8 mouse cellular contexts compared by ENCODE assay signal in the genomic region with DNA sequence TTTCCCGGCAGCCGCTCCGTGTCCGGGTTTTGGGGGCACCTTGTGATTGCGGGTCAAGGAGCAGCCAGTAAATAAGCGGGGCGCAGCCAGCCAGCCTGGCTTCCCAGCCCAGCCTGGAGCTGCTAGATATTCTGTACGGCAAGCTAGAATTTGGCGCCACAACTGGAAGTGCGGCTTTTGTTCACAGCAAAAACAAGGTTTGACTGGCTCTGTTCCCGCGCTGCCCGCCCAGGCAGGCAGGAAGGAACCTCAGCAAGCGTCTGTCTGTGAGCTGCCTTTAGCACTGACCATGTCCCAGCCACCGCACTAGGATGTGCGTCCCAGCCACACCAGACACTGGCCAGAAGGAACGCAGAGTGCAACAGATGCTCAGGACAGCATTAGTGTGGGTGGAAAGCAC. TPM values are rescaled to one million over a fixed set of nuclear protein-coding genes. Genes with fewer than 3 reads are reported as not detected.
DNase-seq lines count a peak whose midpoint lies in the region; ATAC-seq and TF ChIP-seq lines count a peak whose summit lies in the region.

No protein-coding gene starts in this region.

- no peak overlapping the region for H3K27ac ChIP-seq in heart, postnatal 0 days (ENCODE audit: low read depth)
- no peak overlapping the region for H3K27ac ChIP-seq in liver, embryonic 16.5 days (ENCODE audit: low read length)
- H3K27ac ChIP-seq in neural tube, embryonic 14.5 days (ENCODE audit: low read depth, low read length), result no peak overlapping the region

- H3K36me3 ChIP-seq in heart, postnatal 0 days (replicated peaks; ENCODE audit: control insufficient read depth, insufficient read depth, low read length), result no peaks in the 10 kb centered on the region
- no peaks in the 10 kb centered on the region for H3K36me3 ChIP-seq in liver, embryonic 16.5 days (ENCODE audit: control insufficient read depth, insufficient read depth)
- no peaks in the 10 kb centered on the region for H3K36me3 ChIP-seq in neural tube, embryonic 14.5 days (ENCODE audit: control insufficient read depth, insufficient read depth, low read length)

- no peaks in the 10 kb centered on the region for H3K27me3 ChIP-seq in heart, postnatal 0 days (ENCODE audit: control insufficient read depth, insufficient read depth, low read length)
- peaks cover 15% of the 10 kb centered on the region for H3K27me3 ChIP-seq in liver, embryonic 16.5 days (ENCODE audit: control insufficient read depth, insufficient read depth, low read depth, low read length)
- H3K27me3 ChIP-seq in neural tube, embryonic 14.5 days (ENCODE audit: control insufficient read depth, insufficient read depth, low read length), result no peaks in the 10 kb centered on the region

- ATAC-seq in heart, postnatal 0 days (ENCODE audit: insufficient read depth, low read depth), result no peak
- ATAC-seq in liver, embryonic 16.5 days (ENCODE audit: low read depth), result no peak
- peak; percentile 49; the same call in 1 of the 2 replicates for ATAC-seq in neural tube, embryonic 14.5 days (ENCODE audit: low read depth)

- H3K4me1 ChIP-seq in heart, postnatal 0 days (ENCODE audit: control insufficient read depth, insufficient read depth), result no peaks in the 10 kb centered on the region; the same call in 1 of the 2 replicates
- no peaks in the 10 kb centered on the region for H3K4me1 ChIP-seq in liver, embryonic 16.5 days (ENCODE audit: control insufficient read depth, low read depth, low read length)
- peaks cover 3% of the 10 kb centered on the region; the same call in 1 of the 2 replicates for H3K4me1 ChIP-seq in neural tube, embryonic 14.5 days (ENCODE audit: control insufficient read depth, insufficient read depth, low read length)

- no peak for TF ChIP-seq EP300 in heart, postnatal 0 days (IDR thresholded peaks at IDR 0.05; ENCODE audit: low read depth)

- TF ChIP-seq CTCF in heart, postnatal 0 days (IDR thresholded peaks at IDR 0.05; ENCODE audit: low read depth), result no peak

- H3K4me2 ChIP-seq in heart, postnatal 0 days (ENCODE audit: low read depth, low read length), result peak overlapping the region; percentile 52
- peak overlapping the region; percentile 12; the same call in 1 of the 2 replicates for H3K4me2 ChIP-seq in liver, embryonic 16.5 days (ENCODE audit: low read depth, low read length)
- peak overlapping the region; percentile 31; the same call in 1 of the 2 replicates for H3K4me2 ChIP-seq in neural tube, embryonic 14.5 days (ENCODE audit: low read depth, low read length)

- H3K4me3 ChIP-seq in heart, postnatal 0 days (ENCODE audit: low read depth, low read length), result peak overlapping the region; percentile 37
- 0 out of 2 replicates have a peak overlapping the region, but pooled peaks have one; percentile 7 for H3K4me3 ChIP-seq in liver, embryonic 16.5 days (ENCODE audit: low read depth, low read length)
- H3K4me3 ChIP-seq in neural tube, embryonic 14.5 days (ENCODE audit: low read depth, low read length), result no peak overlapping the region

- no peaks in the 10 kb centered on the region for H3K9me3 ChIP-seq in heart, postnatal 0 days (replicated peaks; ENCODE audit: control insufficient read depth, low read length)
- no peaks in the 10 kb centered on the region for H3K9me3 ChIP-seq in liver, embryonic 16.5 days (replicated peaks; ENCODE audit: control insufficient read depth, low read length)
- no peaks in the 10 kb centered on the region for H3K9me3 ChIP-seq in neural tube, embryonic 14.5 days (ENCODE audit: control insufficient read depth, low read length)

- peak; percentile 41 for DNase-seq in layer of hippocampus, adult 11-12 months (ENCODE audit: low spot score)
- DNase-seq in layer of hippocampus, adult 9-10 months (ENCODE audit: low spot score), result no peak
- DNase-seq in fat pad, adult 2 months (ENCODE audit: extremely low read depth, low read depth, low spot score), result peak; percentile 8
- DNase-seq in heart, postnatal 0 days (ENCODE audit: low spot score), result peak; percentile 35
- peak; percentile 67 for DNase-seq in kidney, postnatal 14 days
- DNase-seq in B cell, adult 2 months, result no peak

- 10% methylated on average over 17 of the region's 17 CpGs for whole genome bisulfite sequencing in heart, postnatal 0 days
- 24% methylated on average over 17 of the region's 17 CpGs for WGBS in liver, embryonic 16.5 days (ENCODE audit: insufficient replicate concordance)
- 20% methylated on average over 17 of the region's 17 CpGs for WGBS in neural tube, embryonic 14.5 days

- H3K9ac ChIP-seq in heart, postnatal 0 days (replicated peaks; ENCODE audit: low read depth, low read length), result no peak overlapping the region; the same call in 1 of the 2 replicates
- no peak overlapping the region for H3K9ac ChIP-seq in liver, embryonic 16.5 days (ENCODE audit: low read depth, low read length)
- H3K9ac ChIP-seq in neural tube, embryonic 14.5 days (replicated peaks; ENCODE audit: low read depth, low read length), result no peak overlapping the region

RNA-seq across cellular contexts. Expression of gene Zfp704, which starts 20.1 kb away (rescaled TPM):
- 15.8 and 17.2 TPM in 2 replicates for total RNA-seq in heart, postnatal 0 days (2014; rRNA removed; ENCODE audit: low replicate concordance)
- 3.5 and 3.7 TPM in 2 replicates for polyA plus RNA-seq in heart, postnatal 0 days (2015; fragmentation: Nextera tagmentation; extraction: Ambion mirVana)
- 0.88 and 0.97 TPM in 2 replicates for polyA plus RNA-seq in liver, embryonic 16.5 days (2015; fragmentation: Nextera tagmentation; extraction: Ambion mirVana)
- 18.6 and 19.2 TPM in 2 replicates for polyA plus RNA-seq in neural tube, embryonic 14.5 days (2014; fragmentation: Nextera tagmentation; extraction: Ambion mirVana)

Comparison
In these comparisons a context has a peak if more than half of its experiments do, and no peak if none do; other contexts are left out.
1. DNase-seq: peak in layer of hippocampus, adult 11-12 months (single experiment), fat pad, adult 2 months (single experiment), heart, postnatal 0 days (single experiment) and kidney, postnatal 14 days (single experiment); none in layer of hippocampus, adult 9-10 months (single experiment) and B cell, adult 2 months (0 of 2).
2. Peak in every context shown above with its lines, with median percentiles within 50 percentile points of each other: H3K4me2 ChIP-seq.